Mouse (Mus musculus) heart, adult 2 months (tissue): ENCODE measurements around the gene Mfsd4b4.

ENCODE experiments used
- CTCF ChIP-seq: fragments of 200-600 bp; IDR thresholded peaks from 2 replicates; pipeline ENCODE4 v1.8.1; 2022; ENCODE audit warnings: antibody characterized with exemption, mild to moderate bottlenecking, moderate library complexity
- EP300 ChIP-seq: fragments of 200-500 bp; IDR thresholded peaks from 2 replicates; pipeline ENCODE4 v1.6.1; 2011; ENCODE audit warnings: low read depth, low read length, control low read depth; ENCODE audit not compliant: insufficient read depth
- POLR2A ChIP-seq: fragments of 200-500 bp; IDR thresholded peaks from 2 replicates; pipeline ENCODE4 v1.6.1; 2011; ENCODE audit warnings: mild to moderate bottlenecking, low read depth, low read length, control low read depth; ENCODE audit not compliant: insufficient read depth

- TF ChIP-seq POLR2A (no peak), CTCF (no peak), EP300 (no peak)
Measured at GRCm38 (mm10) chr10:39865509-39865908, 33.5 kb downstream of the Mfsd4b4 start.
